Mouse (Mus musculus): Measurements from ENCODE around the gene Relt.
A peak's percentile ranks its signal among the peaks of the same experiment; 100 is the strongest.

Gene Relt

GRCm38 (mm10) chr7:100876293-100876692, 13.0 kb upstream of the Relt start:
- no peak for DNase-seq (ENCODE audit: low read depth in 1 of 2, low spot score in 2 of 2)

GRCm38 (mm10) chr7:100875822-100876221, 12.6 kb upstream of the Relt start:
- no peak for DNase-seq (ENCODE audit: low read depth in 1 of 2, low spot score in 2 of 2)

GRCm38 (mm10) chr7:100873197-100873596, 10.0 kb upstream of the Relt start:
- no peak for DNase-seq (ENCODE audit: low read depth in 1 of 2, low spot score in 2 of 2)

- no peak for DNase-seq (ENCODE audit: low read depth in 1 of 2, low spot score in 2 of 2)
Measured at GRCm38 (mm10) chr7:100871892-100872291, 8.6 kb upstream of the Relt start.

GRCm38 (mm10) chr7:100871355-100871754, 8.1 kb upstream of the Relt start:
- no peak for DNase-seq (ENCODE audit: low read depth in 1 of 2, low spot score in 2 of 2)

GRCm38 (mm10) chr7:100869877-100870629, 6.8 kb upstream of the Relt start:
- no peak for DNase-seq (ENCODE audit: low read depth in 1 of 2, low spot score in 2 of 2)

GRCm38 (mm10) chr7:100868551-100868950, 5.3 kb upstream of the Relt start:
- no peak for DNase-seq (ENCODE audit: low read depth in 1 of 2, low spot score in 2 of 2)

GRCm38 (mm10) chr7:100867561-100867960, 4.3 kb upstream of the Relt start:
- no peak for DNase-seq (ENCODE audit: low read depth in 1 of 2, low spot score in 2 of 2)

GRCm38 (mm10) chr7:100866675-100867074, 3.4 kb upstream of the Relt start:
- DNase-seq (ENCODE audit: low read depth in 1 of 2, low spot score in 2 of 2), result peak in 1 of 2 experiments; percentile 53

GRCm38 (mm10) chr7:100862353-100862752, 893 bp downstream of the Relt start:
- no peak for DNase-seq (ENCODE audit: low read depth in 1 of 2, low spot score in 2 of 2)

- no peak for DNase-seq (ENCODE audit: low read depth in 1 of 2, low spot score in 2 of 2)
Measured at GRCm38 (mm10) chr7:100861209-100861608, 2.0 kb downstream of the Relt start.

- DNase-seq (ENCODE audit: low read depth in 1 of 2, low spot score in 2 of 2), result no peak
Measured at GRCm38 (mm10) chr7:100860450-100860849, 2.8 kb downstream of the Relt start.

- DNase-seq (ENCODE audit: low read depth in 1 of 2, low spot score in 2 of 2), result peak; percentile 81 to 82
Measured at GRCm38 (mm10) chr7:100855795-100856573, 7.3 kb downstream of the Relt start.

GRCm38 (mm10) chr7:100855300-100855699, 7.9 kb downstream of the Relt start:
- no peak for DNase-seq (ENCODE audit: low read depth in 1 of 2, low spot score in 2 of 2)

GRCm38 (mm10) chr7:100854861-100855260, 8.4 kb downstream of the Relt start:
- DNase-seq (ENCODE audit: low read depth in 1 of 2, low spot score in 2 of 2), result no peak

- DNase-seq (ENCODE audit: low read depth in 1 of 2, low spot score in 2 of 2), result no peak
Measured at GRCm38 (mm10) chr7:100854137-100854814, 9.0 kb downstream of the Relt start.

- DNase-seq (ENCODE audit: low read depth in 1 of 2, low spot score in 2 of 2), result no peak
Measured at GRCm38 (mm10) chr7:100853396-100853795, 9.8 kb downstream of the Relt start.

- no peak for DNase-seq (ENCODE audit: low read depth in 1 of 2, low spot score in 2 of 2)
Measured at GRCm38 (mm10) chr7:100851481-100852356, 11.5 kb downstream of the Relt start.

GRCm38 (mm10) chr7:100849508-100849907, 13.7 kb downstream of the Relt start:
- no peak for DNase-seq (ENCODE audit: low read depth in 1 of 2, low spot score in 2 of 2)

- DNase-seq (ENCODE audit: low read depth in 1 of 2, low spot score in 2 of 2), result peak in 1 of 2 experiments; percentile 65
Measured at GRCm38 (mm10) chr7:100848744-100849143, 14.5 kb downstream of the Relt start.

- no peak for DNase-seq (ENCODE audit: low read depth in 1 of 2, low spot score in 2 of 2)
Measured at GRCm38 (mm10) chr7:100847131-100847530, 16.1 kb downstream of the Relt start.

Measured in monocyte, adult 2 months (primary cell).